Mouse (Mus musculus) heart, embryonic 13.5 days (tissue): Measurements from ENCODE around the gene Msmo1. TPM values are rescaled to one million over a fixed set of nuclear protein-coding genes. Genes with fewer than 3 reads are reported as not detected.
A peak's percentile ranks its signal among the peaks of the same experiment; 100 is the strongest.

Experiments used
- ATAC-seq: fragments of 200-750 bp; cut with Nextera tagmentation; 2 replicates; pipeline ENCODE4 v1.8.0; 2017; ENCODE audit warnings: moderate TSS enrichment; ENCODE audit not compliant: insufficient number of reproducible peaks, low FRiP score, low TSS enrichment; ENCODE audit errors: extremely low read depth
- H3K27ac ChIP-seq: fragments of 300-500 bp; sonication (generic); replicated peaks from 2 replicates; pipeline ENCODE4 v1.5.1; 2015; ENCODE audit warnings: moderate library complexity, mild to moderate bottlenecking, inconsistent platforms
- H3K27me3 ChIP-seq: fragments of 300-500 bp; sonication (generic); replicated peaks from 2 replicates; pipeline ENCODE4 v1.6.1; 2015; ENCODE audit warnings: mild to moderate bottlenecking, inconsistent platforms
- H3K36me3 ChIP-seq: fragments of 300-500 bp; sonication (generic); 2 replicates; pipeline ENCODE4 v1.6.1; 2015; ENCODE audit warnings: mild to moderate bottlenecking, inconsistent platforms
- H3K4me1 ChIP-seq: fragments of 300-500 bp; sonication (generic); 2 replicates; pipeline ENCODE4 v1.6.1; 2015; ENCODE audit warnings: inconsistent platforms
- H3K4me2 ChIP-seq: fragments of 300-500 bp; sonication (generic); 2 replicates; pipeline ENCODE4 v1.6.1; 2015; ENCODE audit warnings: inconsistent platforms, mild to moderate bottlenecking, moderate library complexity
- H3K4me3 ChIP-seq: fragments of 300-500 bp; sonication (generic); 2 replicates; pipeline ENCODE4 v1.5.1; 2015; ENCODE audit warnings: moderate library complexity, mild to moderate bottlenecking, inconsistent platforms
- H3K9ac ChIP-seq: fragments of 300-500 bp; sonication (generic); 2 replicates; pipeline ENCODE4 v1.6.1; 2015; ENCODE audit warnings: inconsistent platforms, mild to moderate bottlenecking, moderate library complexity
- H3K9me3 ChIP-seq: fragments of 300-500 bp; sonication (generic); 2 replicates; pipeline ENCODE4 v1.6.1; 2016; ENCODE audit warnings: inconsistent platforms
- WGBS: fragments of 180-500 bp; shearing (Covaris S2); methylation state at CpG from one replicate; pipeline ENCODE4 v1.1.7; 2015; ENCODE audit warnings: mixed read lengths; 5-methylcytosine and 5-hydroxymethylcytosine counted together
- polyA plus RNA-seq: library from polyadenylated mRNA; unstranded; fragments of >200 nt; fragmentation: Nextera tagmentation; extraction: Ambion mirVana; gene quantifications from 2 replicates; pipeline ENCODE4 v1.2.1, GENCODE M21; 2015

The Msmo1 gene
- polyA plus RNA-seq, 1 experiment from 2014 or later, result 50.3 TPM

DNA sequence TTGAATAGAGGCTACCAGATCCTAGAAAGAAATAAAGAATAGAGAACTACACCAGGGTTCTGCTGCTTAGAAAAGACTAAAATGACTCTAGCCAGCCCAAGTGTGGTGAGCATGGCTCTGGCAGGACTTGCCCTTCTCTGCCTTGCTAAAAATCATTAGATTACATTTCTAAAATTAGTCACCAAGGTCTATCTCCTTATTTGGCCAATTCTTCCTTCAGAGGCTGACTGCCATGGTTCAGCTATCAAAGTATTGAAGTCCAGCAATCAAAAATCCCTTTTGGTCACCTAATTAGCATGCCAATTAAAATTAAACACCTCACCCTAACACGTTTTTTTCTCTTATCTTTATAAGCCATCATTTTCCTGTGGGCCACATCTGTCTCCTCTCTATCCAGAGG, 22.0 kb downstream of the Msmo1 start:
- no peak for ATAC-seq
- no peaks in the 10 kb centered on the region; the same call in 1 of the 2 replicates for H3K36me3 ChIP-seq
- no peaks in the 10 kb centered on the region; the same call in 1 of the 2 replicates for H3K9me3 ChIP-seq
- H3K27ac ChIP-seq, result no peak overlapping the region
- 17% methylated on average over 1 of the region's 1 CpGs for WGBS
- H3K4me3 ChIP-seq, result no peak overlapping the region
- H3K9ac ChIP-seq, result no peak overlapping the region
- H3K4me1 ChIP-seq, result no peaks in the 10 kb centered on the region
- no peak overlapping the region for H3K4me2 ChIP-seq
- H3K27me3 ChIP-seq, result no peaks in the 10 kb centered on the region

DNA sequence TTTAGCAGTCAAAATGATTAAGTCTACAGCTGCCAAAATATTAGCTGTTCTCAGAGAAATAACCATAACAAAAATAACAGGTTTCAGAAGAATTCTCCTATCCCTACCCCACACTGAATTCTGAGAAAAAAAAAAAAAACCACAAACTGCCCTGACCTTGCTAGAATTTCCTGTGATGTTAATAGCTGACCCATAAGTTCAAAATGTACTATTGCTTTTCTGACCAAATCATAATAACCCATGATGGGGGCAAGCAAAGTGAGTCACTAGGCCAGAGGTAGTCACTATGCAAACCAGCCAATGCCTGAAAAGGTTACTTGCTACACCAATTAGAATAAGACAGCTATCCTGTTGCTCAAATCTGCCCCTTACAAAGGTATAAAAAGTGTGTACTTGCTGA, 26.1 kb downstream of the Msmo1 start:
- no peaks in the 10 kb centered on the region for H3K4me1 ChIP-seq

DNA sequence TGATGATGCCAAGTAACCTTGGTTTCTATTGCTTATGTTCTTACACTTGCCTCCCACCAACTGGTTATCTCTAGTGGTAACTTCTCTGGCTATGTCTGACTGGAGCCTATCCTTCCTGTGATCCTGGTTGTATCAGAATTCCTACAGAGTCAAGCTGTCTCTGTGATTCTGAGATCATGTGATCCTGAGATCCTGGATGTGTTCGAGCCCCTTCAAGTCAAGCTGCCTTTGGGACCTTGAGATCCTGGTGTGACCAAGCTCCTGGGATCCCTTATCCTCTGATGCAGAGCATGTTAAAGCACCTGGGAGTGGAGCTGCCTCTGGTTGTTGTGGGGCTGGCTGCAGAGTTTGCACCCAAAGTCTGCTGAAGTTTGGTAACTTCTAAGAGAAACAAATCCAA, 30.4 kb downstream of the Msmo1 start:
- no peak overlapping the region for H3K27ac ChIP-seq
- whole genome bisulfite sequencing, result 62% methylated on average over 1 of the region's 1 CpGs
- no peaks in the 10 kb centered on the region for H3K36me3 ChIP-seq
- no peaks in the 10 kb centered on the region for H3K27me3 ChIP-seq
- no peak overlapping the region for H3K9ac ChIP-seq
- no peaks in the 10 kb centered on the region for H3K4me1 ChIP-seq
- no peak overlapping the region for H3K4me3 ChIP-seq
- ATAC-seq, result no peak
- no peak overlapping the region for H3K4me2 ChIP-seq
- no peaks in the 10 kb centered on the region; the same call in 1 of the 2 replicates for H3K9me3 ChIP-seq

More for the DNA sequence above, 26.1 kb downstream of the Msmo1 start:
- H3K9ac ChIP-seq, result no peak overlapping the region
- no peak overlapping the region for H3K4me3 ChIP-seq
- H3K27me3 ChIP-seq, result no peaks in the 10 kb centered on the region
- H3K9me3 ChIP-seq, result no peaks in the 10 kb centered on the region; the same call in 1 of the 2 replicates
- no peak overlapping the region for H3K4me2 ChIP-seq
- H3K27ac ChIP-seq, result no peak overlapping the region
- ATAC-seq, result no peak
- H3K36me3 ChIP-seq, result no peaks in the 10 kb centered on the region

DNA sequence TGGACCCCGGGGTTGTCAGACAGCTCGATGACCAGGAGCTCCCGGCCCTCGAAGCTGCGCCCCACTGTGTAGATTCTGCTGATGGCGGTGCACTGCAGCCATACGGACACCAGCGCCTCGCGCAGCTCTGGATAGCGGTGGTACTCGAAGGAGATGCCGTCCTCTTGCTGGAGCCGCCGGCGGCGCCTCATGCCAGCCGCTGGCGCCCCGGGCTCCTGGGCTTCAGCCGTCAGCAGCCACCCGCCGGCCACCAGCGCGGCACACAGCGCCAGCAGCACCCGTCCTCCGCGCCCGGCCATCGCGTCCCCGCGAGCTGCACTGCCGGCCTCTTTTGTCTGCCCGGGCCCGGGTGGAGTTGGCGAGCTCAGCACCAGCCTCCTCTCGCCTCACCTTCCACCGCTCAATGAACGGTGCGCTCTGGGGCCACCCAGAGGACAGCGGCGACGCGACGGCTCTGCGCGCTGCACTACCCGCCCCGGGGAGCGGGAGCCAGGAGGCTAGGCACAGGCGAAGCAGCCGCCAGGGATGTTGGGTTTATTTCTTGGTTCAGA, 40.9 kb downstream of the Msmo1 start, which contains the start of gene Cpe:
TSS of gene Cpe (minus strand) at position 404 of the 551 bp plus-strand sequence.
- Histone ChIP-seq H3K9ac (peak within 1 kb of the TSS; percentile 92), H3K36me3 (no peaks in the 10 kb centered on the region), H3K27me3 (0 out of 2 replicates have a peak, but pooled peaks cover 12% of the 10 kb centered on the region), H3K27ac (peak within 1 kb of the TSS; percentile 94), H3K4me1 (peaks cover 35% of the 10 kb centered on the region), H3K4me2 (peak within 1 kb of the TSS; percentile 75), H3K9me3 (no peaks in the 10 kb centered on the region), H3K4me3 (peak within 1 kb of the TSS; percentile 80)
- under 1% methylated on average over 54 of the region's 54 CpGs for WGBS
- ATAC-seq, result peak; percentile 86

DNA sequence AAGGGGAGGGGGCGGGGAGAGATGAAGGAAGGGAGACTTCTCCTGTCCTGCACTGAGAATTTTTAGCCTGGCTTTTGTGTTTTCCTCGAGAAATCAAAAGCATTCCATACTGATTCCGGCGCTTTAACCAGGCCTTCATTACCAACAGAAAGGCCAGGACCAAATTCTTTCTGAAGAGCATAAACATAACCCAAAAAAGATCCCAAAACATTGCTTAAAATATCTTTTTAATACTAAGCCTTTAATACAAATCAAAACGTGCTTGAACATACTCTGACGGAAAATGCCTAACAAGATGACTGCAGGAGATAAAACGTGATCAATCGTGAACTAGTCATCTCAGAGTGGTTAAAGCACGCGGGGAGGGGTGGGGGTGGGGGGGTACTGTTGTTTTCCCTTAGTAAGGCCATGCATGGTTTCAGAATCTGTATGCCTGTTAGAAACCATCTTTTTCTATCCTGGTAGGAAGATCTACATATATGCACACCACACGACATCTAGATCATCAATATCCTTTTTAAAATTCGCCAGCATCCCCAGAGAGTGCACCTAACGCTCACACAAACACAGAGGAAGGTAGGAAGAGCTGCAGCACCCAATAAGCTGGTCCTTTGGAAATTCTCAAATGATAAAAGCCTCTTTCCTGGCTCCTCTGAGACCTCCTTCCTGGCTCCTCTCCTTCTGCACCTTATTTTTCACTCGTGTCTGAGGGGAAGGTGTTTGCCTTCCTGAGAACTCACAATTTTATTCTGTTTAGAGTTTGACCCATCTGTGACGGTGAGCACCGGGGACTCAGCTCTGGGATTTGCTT, 41.8 kb downstream of the Msmo1 start:
- 13% methylated on average over 16 of the region's 16 CpGs for WGBS

DNA sequence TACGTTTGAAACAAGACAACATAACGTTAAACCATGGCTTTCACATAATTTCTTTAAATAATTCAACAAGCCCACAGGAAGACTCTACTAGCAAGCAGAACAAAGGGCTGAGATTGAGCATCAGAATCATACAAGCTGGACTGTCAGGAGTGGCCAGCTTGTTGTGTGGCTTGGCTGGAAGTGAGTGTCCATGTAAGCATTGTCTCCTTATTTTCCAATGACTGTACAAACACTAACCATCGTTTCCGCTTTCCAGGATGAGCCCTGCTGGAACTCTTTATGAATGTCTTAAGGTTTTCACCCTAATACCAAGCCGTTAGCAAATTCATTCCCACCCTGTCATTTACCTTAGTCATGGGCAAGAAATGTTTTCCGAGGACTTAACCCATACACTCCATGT, 42.7 kb downstream of the Msmo1 start:
- no peaks in the 10 kb centered on the region for H3K9me3 ChIP-seq
- H3K4me2 ChIP-seq, result peak overlapping the region; percentile 75
- no peak overlapping the region for H3K9ac ChIP-seq
- no peak overlapping the region for H3K27ac ChIP-seq
- no peak for ATAC-seq
- peak overlapping the region; percentile 80 for H3K4me3 ChIP-seq
- 0 out of 2 replicates have a peak, but pooled peaks cover 12% of the 10 kb centered on the region for H3K27me3 ChIP-seq
- H3K36me3 ChIP-seq, result no peaks in the 10 kb centered on the region
- H3K4me1 ChIP-seq, result peaks cover 51% of the 10 kb centered on the region
- 69% methylated on average over 6 of the region's 6 CpGs for WGBS

More for the DNA sequence above, 41.8 kb downstream of the Msmo1 start:
- H3K9ac ChIP-seq, result peak overlapping the region; percentile 92
- H3K9me3 ChIP-seq, result no peaks in the 10 kb centered on the region
- H3K27ac ChIP-seq, result peak overlapping the region; percentile 94
- peaks cover 43% of the 10 kb centered on the region for H3K4me1 ChIP-seq
- H3K4me3 ChIP-seq, result peak overlapping the region; percentile 80
- H3K36me3 ChIP-seq, result no peaks in the 10 kb centered on the region
- ATAC-seq, result no peak
- H3K27me3 ChIP-seq, result 0 out of 2 replicates have a peak, but pooled peaks cover 12% of the 10 kb centered on the region
- H3K4me2 ChIP-seq, result peak overlapping the region; percentile 75

DNA sequence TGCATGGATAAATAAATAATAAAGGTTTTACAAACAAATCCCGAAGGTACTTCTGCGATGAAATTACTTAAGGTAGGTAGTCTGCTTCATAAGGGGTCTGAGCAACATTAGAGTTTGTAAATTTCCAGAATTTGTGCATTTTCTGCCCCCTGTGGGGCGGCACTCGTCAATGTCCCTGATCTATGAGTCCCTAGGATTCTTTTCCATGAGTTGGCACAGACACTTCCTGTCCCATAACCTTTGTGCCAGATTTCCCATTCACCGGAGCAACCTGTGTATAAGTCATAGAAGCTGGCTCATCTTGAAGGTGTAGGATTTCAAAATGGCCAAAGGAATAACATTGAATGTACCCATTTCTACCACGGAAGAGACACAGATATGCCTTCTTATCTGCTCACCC, 43.3 kb downstream of the Msmo1 start:
- no peaks in the 10 kb centered on the region for H3K9me3 ChIP-seq
- no peak overlapping the region for H3K9ac ChIP-seq
- peaks cover 56% of the 10 kb centered on the region for H3K4me1 ChIP-seq
- no peak overlapping the region; the same call in 1 of the 2 replicates for H3K4me3 ChIP-seq
- no peak for ATAC-seq
- H3K27me3 ChIP-seq, result 0 out of 2 replicates have a peak, but pooled peaks cover 12% of the 10 kb centered on the region
- no peaks in the 10 kb centered on the region for H3K36me3 ChIP-seq
- peak overlapping the region; percentile 75; the same call in 1 of the 2 replicates for H3K4me2 ChIP-seq
- 79% methylated on average over 6 of the region's 6 CpGs for WGBS
- H3K27ac ChIP-seq, result no peak overlapping the region

DNA sequence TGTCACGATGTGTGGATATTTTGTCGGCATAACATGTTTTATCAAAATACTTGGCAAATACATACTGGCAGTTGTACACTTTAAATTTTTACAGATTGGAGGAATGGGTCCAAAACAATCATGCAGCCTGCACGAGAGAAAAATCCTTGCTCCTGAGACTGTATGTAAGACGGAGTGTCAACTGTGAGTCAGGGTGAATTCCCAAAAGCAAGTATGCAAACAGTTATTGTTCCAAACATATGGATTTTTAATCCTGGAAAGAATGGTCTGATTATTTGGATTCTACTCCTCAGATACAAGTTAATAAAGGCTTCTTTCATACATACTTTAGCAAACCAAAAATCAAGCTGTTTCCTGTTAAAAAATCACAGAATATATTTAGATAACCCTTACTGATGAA, 44.9 kb downstream of the Msmo1 start:
- Histone ChIP-seq H3K4me2 (no peak overlapping the region), H3K27me3 (0 out of 2 replicates have a peak, but pooled peaks cover 2% of the 10 kb centered on the region), H3K4me3 (no peak overlapping the region), H3K27ac (no peak overlapping the region; the same call in 1 of the 2 replicates), H3K9me3 (no peaks in the 10 kb centered on the region), H3K9ac (no peak overlapping the region), H3K4me1 (peaks cover 56% of the 10 kb centered on the region), H3K36me3 (no peaks in the 10 kb centered on the region)
- WGBS, result 61% methylated on average over 4 of the region's 4 CpGs
- no peak for ATAC-seq

DNA sequence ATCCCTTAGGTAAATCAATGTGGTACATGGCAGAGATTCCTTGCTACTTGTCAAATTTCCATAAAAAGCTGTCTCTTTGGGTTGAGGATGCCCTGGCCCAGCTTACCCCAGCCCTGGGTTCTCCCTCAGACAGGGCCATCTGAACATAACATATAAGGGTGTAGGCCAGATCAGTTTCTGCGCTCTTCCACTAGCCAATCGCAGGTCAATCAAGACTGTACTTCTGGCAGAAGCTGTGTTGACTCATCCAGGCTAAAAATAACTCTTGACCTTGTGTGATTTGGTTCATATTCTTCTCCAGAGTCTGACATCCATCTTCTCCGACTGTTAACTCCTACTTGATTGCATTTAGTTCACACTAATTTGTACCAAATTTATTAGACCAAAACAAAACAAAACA, 45.4 kb downstream of the Msmo1 start:
- 23% methylated on average over 3 of the region's 3 CpGs for WGBS
- no peak for ATAC-seq
- peak overlapping the region; percentile 34 for H3K27ac ChIP-seq

DNA sequence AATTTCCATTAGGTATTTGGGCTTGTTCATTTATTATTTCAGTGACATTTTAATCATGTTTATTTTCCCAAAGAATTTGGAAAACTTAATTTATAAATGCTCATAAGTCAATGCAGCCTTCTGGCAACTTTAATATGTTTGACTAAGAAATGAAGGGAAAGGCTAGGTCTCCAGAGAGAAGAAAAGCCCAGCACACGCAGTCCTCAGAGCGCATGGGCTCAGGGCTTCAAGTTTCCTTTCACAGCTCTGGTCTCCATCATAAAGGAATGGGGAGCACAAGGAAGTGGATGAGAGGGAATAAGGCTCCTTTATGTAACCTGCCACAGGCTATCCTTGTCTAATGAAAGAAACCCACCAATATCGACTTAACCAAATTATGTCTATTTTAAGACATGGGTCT, 51.1 kb downstream of the Msmo1 start:
- WGBS, result 85% methylated on average over 3 of the region's 3 CpGs
- Histone ChIP-seq H3K4me2 (no peak overlapping the region), H3K9me3 (no peaks in the 10 kb centered on the region), H3K27me3 (no peaks in the 10 kb centered on the region), H3K36me3 (0 out of 2 replicates have a peak, but pooled peaks cover 3% of the 10 kb centered on the region), H3K4me3 (no peak overlapping the region), H3K27ac (no peak overlapping the region), H3K4me1 (peaks cover 19% of the 10 kb centered on the region), H3K9ac (no peak overlapping the region)
- ATAC-seq, result no peak

More for the DNA sequence above, 45.4 kb downstream of the Msmo1 start:
- Histone ChIP-seq H3K4me3 (no peak overlapping the region), H3K36me3 (no peaks in the 10 kb centered on the region), H3K4me1 (peaks cover 56% of the 10 kb centered on the region), H3K27me3 (no peaks in the 10 kb centered on the region), H3K9me3 (no peaks in the 10 kb centered on the region), H3K4me2 (0 out of 2 replicates have a peak overlapping the region, but pooled peaks have one; percentile 2), H3K9ac (no peak overlapping the region)

DNA sequence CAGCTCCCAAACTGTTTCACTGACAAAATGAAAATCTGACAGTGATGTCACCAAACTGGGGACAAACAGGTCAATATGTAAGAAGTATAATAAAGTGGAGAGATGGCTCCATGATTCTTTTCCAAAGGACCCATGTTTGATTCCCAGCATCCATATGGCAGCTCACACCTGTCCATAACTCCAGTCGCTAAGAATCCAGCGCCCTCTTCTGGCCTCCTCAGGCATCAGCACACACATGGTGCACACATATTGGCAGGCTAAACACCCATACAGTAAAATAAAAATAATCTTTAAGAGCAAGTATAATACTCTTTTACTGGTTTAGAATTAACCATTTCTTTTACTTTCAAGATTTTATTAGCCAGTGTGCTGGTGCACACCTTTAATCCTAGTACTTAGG, 57.2 kb downstream of the Msmo1 start:
- Histone ChIP-seq H3K9me3 (no peaks in the 10 kb centered on the region), H3K9ac (no peak overlapping the region), H3K27ac (no peak overlapping the region), H3K4me3 (no peak overlapping the region), H3K4me2 (no peak overlapping the region), H3K27me3 (no peaks in the 10 kb centered on the region), H3K4me1 (peaks cover 19% of the 10 kb centered on the region), H3K36me3 (0 out of 2 replicates have a peak, but pooled peaks cover under 1% of the 10 kb centered on the region)
- ATAC-seq, result no peak
- 68% methylated on average over 2 of the region's 2 CpGs for WGBS
